ENCODE assay signal across 25 mouse cellular contexts in the genomic region with DNA sequence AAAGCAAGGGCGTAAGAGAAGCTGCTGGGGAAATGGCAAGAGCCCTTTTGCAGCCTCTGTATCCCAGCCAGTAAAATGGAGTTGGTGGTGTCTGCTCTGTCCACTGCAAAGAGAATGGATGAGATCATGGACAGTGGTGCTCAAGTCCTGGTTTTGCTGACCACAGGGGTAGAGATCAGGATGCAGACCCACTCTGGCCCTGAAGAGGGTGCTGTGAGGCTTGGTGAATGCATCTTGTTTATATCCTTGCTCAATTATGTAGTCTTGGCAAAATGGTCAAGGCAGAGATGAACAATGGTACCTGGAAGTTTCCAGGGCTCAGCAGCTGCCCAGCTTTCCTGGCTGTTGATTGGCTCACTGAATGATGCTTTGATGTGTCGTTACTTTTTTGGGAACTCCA. TPM values are rescaled to one million over a fixed set of nuclear protein-coding genes. Genes with fewer than 3 reads are reported as not detected.
A peak's percentile ranks its signal among the peaks of the same experiment; 100 is the strongest.
DNase-seq lines count a peak whose midpoint lies in the region; ATAC-seq and TF ChIP-seq lines count a peak whose summit lies in the region.
"Had no signal": no experiment of that assay in that cellular context is flagged by ENCODE, and none has a peak within 500 bp of the region (broad histone marks: within the 10 kb centered on the region; RNA-seq: fewer than 3 reads in every experiment).

No protein-coding gene starts in this region.

- peak; percentile 13 to 17 for DNase-seq in cerebellum, postnatal 10 days
- DNase-seq in cerebellum, adult 2 months: no peak
- peak; percentile 17 for DNase-seq in kidney, adult 9 months
- DNase-seq in kidney, postnatal 14 days: no peak
- DNase-seq in lung, embryonic 14.5 days: peak; percentile 15
- no peak for DNase-seq in lung, postnatal 36 days
- no peak for DNase-seq in Patski (ENCODE audit: low read depth, low spot score)
- DNase-seq: adrenal gland, postnatal 14 days; cerebellum, adult 18-20 months; gastrocnemius, postnatal 10 days; layer of hippocampus, adult 9-11 months; right cerebral cortex, postnatal 14 days; thymus, postnatal 14 days had no signal

- H3K9me3 ChIP-seq in lung, embryonic 14.5 days (ENCODE audit: low read depth, low read length): peaks cover 68% of the 10 kb centered on the region

- no peaks in the 10 kb centered on the region for H3K27me3 ChIP-seq in cerebellum, adult 2 months (ENCODE audit: control insufficient read depth, insufficient read depth, low read length)
- H3K27me3 ChIP-seq in lung, embryonic 14.5 days (ENCODE audit: insufficient read depth, low read length): no peaks in the 10 kb centered on the region
- H3K27me3 ChIP-seq in Patski: peaks cover 6% of the 10 kb centered on the region

- no peak for TF ChIP-seq POLR2A in cerebellum, adult 2 months (IDR thresholded peaks at IDR 0.05; ENCODE audit: borderline replicate concordance, insufficient read depth, low read length)

- CTCF ChIA-PET in Patski (lab: Charles Lee): no interaction called here

- no peak overlapping the region for H3K4me3 ChIP-seq in cerebellum, adult 2 months (replicated peaks; ENCODE audit: insufficient read depth, low read depth, low read length)
- H3K4me3 ChIP-seq in lung, embryonic 14.5 days (ENCODE audit: low read depth, low read length): no peak overlapping the region
- H3K4me3 ChIP-seq: erythroblast, embryonic 14.5 days; megakaryocyte, embryonic 14.5 days had no signal

- 69% methylated on average over 2 of the region's 2 CpGs for WGBS in cerebellum, adult 2 months
- WGBS in lung, embryonic 14.5 days: 77% methylated on average over 2 of the region's 2 CpGs

- TF ChIP-seq CTCF in cerebellum, adult 2 months (IDR thresholded peaks at IDR 0.05; ENCODE audit: borderline replicate concordance, insufficient read depth, low read depth, low read length): no peak
- no peak for TF ChIP-seq CTCF in lung, embryonic 14.5 days (IDR thresholded peaks at IDR 0.05; ENCODE audit: low read depth)
- peak; percentile 32 for TF ChIP-seq CTCF in Patski (IDR thresholded peaks at IDR 0.05)

- no peaks in the 10 kb centered on the region for H3K36me3 ChIP-seq in lung, embryonic 14.5 days (ENCODE audit: insufficient read depth)

- H3K27ac ChIP-seq in cerebellum, adult 2 months (ENCODE audit: insufficient read depth, low read length): no peak overlapping the region
- no peak overlapping the region for H3K27ac ChIP-seq in lung, embryonic 14.5 days (ENCODE audit: low read depth)

- POLR2A ChIA-PET in Patski (lab: Charles Lee): no interaction called here

- no peak overlapping the region for H3K9ac ChIP-seq in lung, embryonic 14.5 days

- in situ Hi-C loops in Patski (cut with MboI; ENCODE audit: low pct_unique_long_range_greater_than_20kb): no loop called here

- ATAC-seq in lung, embryonic 14.5 days (ENCODE audit: insufficient read depth): 0 out of 2 replicates have a peak, but pooled peaks have one; percentile 13
- ATAC-seq in Patski: no peak
- no peak for ATAC-seq in inflammation-experienced regulatory T-cells, adult 6 months
- ATAC-seq: forebrain, embryonic 16.5 days had no signal

- H3K4me1 ChIP-seq in cerebellum, adult 2 months (ENCODE audit: control insufficient read depth, insufficient read depth, low read length): no peaks in the 10 kb centered on the region
- no peaks in the 10 kb centered on the region for H3K4me1 ChIP-seq in lung, embryonic 14.5 days (ENCODE audit: insufficient read depth)

- H3K4me2 ChIP-seq in lung, embryonic 14.5 days: no peak overlapping the region

RNA-seq across cellular contexts. Expression of a gene that starts 5.4 kb away (rescaled TPM):
- not detected in 2 replicates for polyA plus RNA-seq in cerebellum, adult 2 months (2012; rRNA removed)
- not detected in 2 replicates for polyA plus RNA-seq in lung, embryonic 14.5 days (2014; fragmentation: Nextera tagmentation; extraction: Ambion mirVana)
- polyA plus RNA-seq in Patski (2021): not detected
- polyA plus RNA-seq in inflammation-experienced regulatory T-cells, adult 6 months (2017; shearing (Covaris generic)): not detected
- polyA plus RNA-seq: embryonic facial prominence, embryonic 11.5 days; erythroblast, embryonic 14.5 days; forebrain, embryonic 16.5 days; heart, embryonic 14.5 days; hindbrain, embryonic 11.5 days; kidney, embryonic 14.5 days; limb, embryonic 14.5 days; liver, embryonic 16.5 days; midbrain, postnatal 0 days; stomach, embryonic 16.5 days had no signal

RNA-seq across cellular contexts. Expression of a gene that starts 14.5 kb away (rescaled TPM):
- not detected in 2 replicates for polyA plus RNA-seq in cerebellum, adult 2 months (2012; rRNA removed)
- polyA plus RNA-seq in lung, embryonic 14.5 days (2014; fragmentation: Nextera tagmentation; extraction: Ambion mirVana): not detected in 2 replicates
- not detected for polyA plus RNA-seq in Patski (2021)
- polyA plus RNA-seq in inflammation-experienced regulatory T-cells, adult 6 months (2017; shearing (Covaris generic)): not detected
- polyA plus RNA-seq: embryonic facial prominence, embryonic 11.5 days; erythroblast, embryonic 14.5 days; forebrain, embryonic 16.5 days; heart, embryonic 14.5 days; hindbrain, embryonic 11.5 days; kidney, embryonic 14.5 days; limb, embryonic 14.5 days; liver, embryonic 16.5 days; midbrain, postnatal 0 days; stomach, embryonic 16.5 days had no signal

Comparison
In these comparisons a context has a peak if more than half of its experiments do, and no peak if none do; other contexts are left out.
1. DNase-seq: peak in cerebellum, postnatal 10 days (2 of 2), kidney, adult 9 months (single experiment) and lung, embryonic 14.5 days (single experiment); none in cerebellum, adult 2 months (0 of 2), kidney, postnatal 14 days (single experiment), lung, postnatal 36 days (single experiment) and Patski (single experiment).